Mouse (Mus musculus): ENCODE measurements around the gene Atp6v1c2. TPM values are rescaled to one million over a fixed set of nuclear protein-coding genes. Genes with fewer than 3 reads are reported as not detected.

Atp6v1c2 gene
- polyA plus RNA-seq, 1 experiment from 2014 or later: 0.12 TPM

GRCm38 (mm10) chr12:17358981-17359380 is 29.8 kb upstream of the Atp6v1c2 start:
- Histone ChIP-seq H3K9ac (no peak overlapping the region), H3K4me3 (no peak overlapping the region), H3K27ac (no peak overlapping the region), H3K9me3 (replicated peaks) (no peaks in the 10 kb centered on the region), H3K4me1 (no peaks in the 10 kb centered on the region), H3K4me2 (no peak overlapping the region), H3K36me3 (peaks cover 92% of the 10 kb centered on the region), H3K27me3 (replicated peaks) (no peaks in the 10 kb centered on the region)
- ATAC-seq: no peak
- WGBS (ENCODE audit: insufficient replicate concordance): 82% methylated on average over 9 of the region's 9 CpGs

- no peaks in the 10 kb centered on the region for H3K9me3 ChIP-seq (replicated peaks)
- H3K27ac ChIP-seq: no peak overlapping the region
- H3K4me3 ChIP-seq: no peak overlapping the region
- no peak overlapping the region for H3K4me2 ChIP-seq
- H3K4me1 ChIP-seq: no peaks in the 10 kb centered on the region
- H3K27me3 ChIP-seq (replicated peaks): no peaks in the 10 kb centered on the region
- 83% methylated on average over 5 of the region's 5 CpGs for WGBS (ENCODE audit: insufficient replicate concordance)
- peaks cover 92% of the 10 kb centered on the region for H3K36me3 ChIP-seq
- no peak for ATAC-seq
- no peak overlapping the region for H3K9ac ChIP-seq
These were observed 28.6 kb upstream of the Atp6v1c2 start for GRCm38 (mm10) chr12:17357795-17358194.

- 84% methylated on average over 4 of the region's 4 CpGs for WGBS (ENCODE audit: insufficient replicate concordance)
- no peaks in the 10 kb centered on the region for H3K27me3 ChIP-seq (replicated peaks)
These were observed 27.7 kb upstream of the Atp6v1c2 start for GRCm38 (mm10) chr12:17356853-17357252.

GRCm38 (mm10) chr12:17350106-17350505 is 20.9 kb upstream of the Atp6v1c2 start:
- H3K27me3 ChIP-seq (replicated peaks): no peaks in the 10 kb centered on the region
- no peak overlapping the region for H3K4me3 ChIP-seq
- no peaks in the 10 kb centered on the region for H3K9me3 ChIP-seq (replicated peaks)
- no peak overlapping the region for H3K9ac ChIP-seq
- H3K27ac ChIP-seq: no peak overlapping the region
- no peak for ATAC-seq
- peaks cover 19% of the 10 kb centered on the region for H3K4me1 ChIP-seq
- peak overlapping the region; percentile 73; the same call in 1 of the 2 replicates for H3K4me2 ChIP-seq
- H3K36me3 ChIP-seq: peaks cover 48% of the 10 kb centered on the region

More at GRCm38 (mm10) chr12:17356853-17357252, 27.7 kb upstream of the Atp6v1c2 start:
- H3K36me3 ChIP-seq: peaks cover 92% of the 10 kb centered on the region
- no peak for ATAC-seq
- no peak overlapping the region for H3K4me3 ChIP-seq
- H3K9ac ChIP-seq: no peak overlapping the region
- no peaks in the 10 kb centered on the region for H3K4me1 ChIP-seq
- no peak overlapping the region for H3K27ac ChIP-seq
- no peak overlapping the region for H3K4me2 ChIP-seq
- no peaks in the 10 kb centered on the region for H3K9me3 ChIP-seq (replicated peaks)

GRCm38 (mm10) chr12:17348048-17349036 is 19.2 kb upstream of the Atp6v1c2 start, which contains the start of gene Nol10:
Nol10 (plus strand) TSS chr12:17348458.
- Histone ChIP-seq H3K4me1 (peaks cover 19% of the 10 kb centered on the region), H3K9me3 (replicated peaks) (no peaks in the 10 kb centered on the region), H3K27me3 (replicated peaks) (peaks cover 6% of the 10 kb centered on the region; the same call in 1 of the 2 replicates), H3K27ac (peak within 1 kb of the TSS; percentile 55), H3K4me3 (peak within 1 kb of the TSS; percentile 91), H3K36me3 (peaks cover 31% of the 10 kb centered on the region), H3K9ac (peak within 1 kb of the TSS; percentile 79), H3K4me2 (peak within 1 kb of the TSS; percentile 73)
- ATAC-seq: peak; percentile 92
- under 1% methylated on average over 42 of the region's 42 CpGs for WGBS (ENCODE audit: insufficient replicate concordance)

- ATAC-seq: peak; percentile 66
These were observed 18.3 kb upstream of the Atp6v1c2 start for GRCm38 (mm10) chr12:17347327-17348047.

DNA sequence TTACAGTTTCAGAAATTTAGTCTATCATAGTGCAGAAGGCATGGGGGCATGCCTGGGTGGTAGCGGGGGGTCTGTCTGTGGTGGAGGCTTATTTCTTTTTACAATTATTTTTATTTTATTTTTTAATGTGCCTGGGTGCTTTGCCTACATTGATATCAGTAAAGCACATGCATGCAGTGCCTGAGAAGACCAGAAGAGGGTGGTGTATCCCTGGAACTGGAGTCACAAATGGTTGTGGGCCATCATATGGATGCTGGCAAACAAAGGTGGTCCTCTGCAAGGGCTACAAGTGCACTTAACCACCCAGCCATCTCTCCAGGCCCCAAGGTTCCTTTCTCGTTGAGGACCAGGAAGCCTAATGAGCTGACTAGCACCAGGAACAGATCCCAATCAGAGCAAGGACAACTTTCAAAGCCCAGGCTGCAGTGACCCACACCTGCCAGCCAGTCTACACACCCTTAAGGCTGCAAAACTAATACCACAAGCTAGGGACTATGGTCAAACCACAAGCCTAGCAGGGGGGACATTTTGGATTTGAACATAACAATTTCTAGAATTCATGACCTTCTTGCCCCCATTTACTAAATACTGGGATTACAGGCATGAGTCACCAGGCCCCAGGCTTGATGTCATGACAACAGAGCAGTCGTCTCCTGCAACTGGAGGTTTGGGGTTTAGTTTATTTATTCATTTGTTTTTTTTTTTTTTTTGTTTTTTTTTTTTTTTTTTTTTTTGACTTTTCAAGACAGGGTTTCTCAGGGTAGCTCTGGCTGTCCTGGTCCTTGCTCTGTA is 10.2 kb upstream of the Atp6v1c2 start:
- no peak overlapping the region for H3K4me2 ChIP-seq
- peaks cover 5% of the 10 kb centered on the region; the same call in 1 of the 2 replicates for H3K27me3 ChIP-seq (replicated peaks)
- no peak overlapping the region for H3K9ac ChIP-seq
- no peaks in the 10 kb centered on the region for H3K4me1 ChIP-seq
- H3K36me3 ChIP-seq: no peaks in the 10 kb centered on the region
- 54% methylated on average over 3 of the region's 3 CpGs for WGBS (ENCODE audit: insufficient replicate concordance)
- ATAC-seq: no peak
- no peak overlapping the region for H3K4me3 ChIP-seq
- no peak overlapping the region for H3K27ac ChIP-seq
- no peaks in the 10 kb centered on the region for H3K9me3 ChIP-seq (replicated peaks)

More at GRCm38 (mm10) chr12:17347327-17348047, 18.3 kb upstream of the Atp6v1c2 start:
- peak overlapping the region; percentile 73 for H3K4me2 ChIP-seq
- H3K4me3 ChIP-seq: peak overlapping the region; percentile 91
- 34% methylated on average over 11 of the region's 11 CpGs for WGBS (ENCODE audit: insufficient replicate concordance)
- peak overlapping the region; percentile 79 for H3K9ac ChIP-seq
- H3K9me3 ChIP-seq (replicated peaks): no peaks in the 10 kb centered on the region
- peak overlapping the region; percentile 55 for H3K27ac ChIP-seq
- H3K27me3 ChIP-seq (replicated peaks): peaks cover 6% of the 10 kb centered on the region; the same call in 1 of the 2 replicates
- peaks cover 19% of the 10 kb centered on the region for H3K4me1 ChIP-seq
- H3K36me3 ChIP-seq: peaks cover 22% of the 10 kb centered on the region

DNA sequence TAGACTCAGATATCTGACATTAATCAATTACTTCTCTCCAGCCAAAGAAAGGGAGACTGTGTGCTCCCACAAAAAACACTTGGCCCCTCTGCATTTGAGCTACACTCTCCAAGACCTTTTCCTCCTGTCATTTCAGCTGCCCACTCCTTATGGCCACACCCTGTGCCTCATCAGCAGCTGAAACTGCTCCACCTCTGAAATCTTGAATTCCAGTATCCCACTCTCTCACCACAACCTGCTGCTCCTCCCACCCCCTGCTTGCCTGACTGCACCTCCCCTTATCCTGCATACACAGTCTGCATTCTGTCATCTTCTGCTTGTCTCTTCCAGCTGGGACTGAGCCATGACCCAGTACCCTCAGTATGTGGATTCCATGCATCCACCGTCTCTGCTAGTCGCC is 9.2 kb upstream of the Atp6v1c2 start:
- H3K9ac ChIP-seq: no peak overlapping the region
- 59% methylated on average over 2 of the region's 2 CpGs for WGBS (ENCODE audit: insufficient replicate concordance)

DNA sequence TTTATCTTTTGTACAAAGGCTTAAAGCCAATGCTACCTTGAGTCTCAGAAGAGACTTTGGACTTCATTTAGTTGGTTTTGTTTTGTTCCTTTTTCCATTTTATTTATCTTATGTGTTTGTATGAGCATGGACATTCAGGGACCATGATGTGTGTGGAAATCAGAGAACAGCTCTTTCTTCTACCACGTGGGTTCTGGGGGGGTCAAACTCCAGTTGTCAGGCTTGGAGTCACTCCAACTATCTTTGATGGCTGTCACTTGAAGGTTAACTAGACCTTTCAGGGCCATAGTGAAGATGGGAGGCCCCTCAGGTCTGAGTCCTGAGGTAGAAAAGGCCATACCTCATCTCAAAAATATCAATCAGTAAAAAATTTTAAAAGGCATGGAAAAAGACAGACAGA is 4.3 kb upstream of the Atp6v1c2 start:
- ATAC-seq: no peak
- H3K4me1 ChIP-seq: no peaks in the 10 kb centered on the region
- no peak overlapping the region for H3K27ac ChIP-seq
- H3K9ac ChIP-seq: no peak overlapping the region
- H3K36me3 ChIP-seq: no peaks in the 10 kb centered on the region
- 17% methylated on average over 1 of the region's 1 CpGs for WGBS (ENCODE audit: insufficient replicate concordance)
- no peak overlapping the region for H3K4me3 ChIP-seq
- no peak overlapping the region for H3K4me2 ChIP-seq
- H3K27me3 ChIP-seq (replicated peaks): peaks cover 9% of the 10 kb centered on the region
- no peaks in the 10 kb centered on the region for H3K9me3 ChIP-seq (replicated peaks)

More for the DNA sequence above, 9.2 kb upstream of the Atp6v1c2 start:
- no peaks in the 10 kb centered on the region for H3K27me3 ChIP-seq (replicated peaks)
- H3K4me3 ChIP-seq: no peak overlapping the region
- H3K36me3 ChIP-seq: no peaks in the 10 kb centered on the region
- no peaks in the 10 kb centered on the region for H3K9me3 ChIP-seq (replicated peaks)
- H3K4me1 ChIP-seq: no peaks in the 10 kb centered on the region
- ATAC-seq: no peak
- no peak overlapping the region for H3K27ac ChIP-seq
- no peak overlapping the region for H3K4me2 ChIP-seq

DNA sequence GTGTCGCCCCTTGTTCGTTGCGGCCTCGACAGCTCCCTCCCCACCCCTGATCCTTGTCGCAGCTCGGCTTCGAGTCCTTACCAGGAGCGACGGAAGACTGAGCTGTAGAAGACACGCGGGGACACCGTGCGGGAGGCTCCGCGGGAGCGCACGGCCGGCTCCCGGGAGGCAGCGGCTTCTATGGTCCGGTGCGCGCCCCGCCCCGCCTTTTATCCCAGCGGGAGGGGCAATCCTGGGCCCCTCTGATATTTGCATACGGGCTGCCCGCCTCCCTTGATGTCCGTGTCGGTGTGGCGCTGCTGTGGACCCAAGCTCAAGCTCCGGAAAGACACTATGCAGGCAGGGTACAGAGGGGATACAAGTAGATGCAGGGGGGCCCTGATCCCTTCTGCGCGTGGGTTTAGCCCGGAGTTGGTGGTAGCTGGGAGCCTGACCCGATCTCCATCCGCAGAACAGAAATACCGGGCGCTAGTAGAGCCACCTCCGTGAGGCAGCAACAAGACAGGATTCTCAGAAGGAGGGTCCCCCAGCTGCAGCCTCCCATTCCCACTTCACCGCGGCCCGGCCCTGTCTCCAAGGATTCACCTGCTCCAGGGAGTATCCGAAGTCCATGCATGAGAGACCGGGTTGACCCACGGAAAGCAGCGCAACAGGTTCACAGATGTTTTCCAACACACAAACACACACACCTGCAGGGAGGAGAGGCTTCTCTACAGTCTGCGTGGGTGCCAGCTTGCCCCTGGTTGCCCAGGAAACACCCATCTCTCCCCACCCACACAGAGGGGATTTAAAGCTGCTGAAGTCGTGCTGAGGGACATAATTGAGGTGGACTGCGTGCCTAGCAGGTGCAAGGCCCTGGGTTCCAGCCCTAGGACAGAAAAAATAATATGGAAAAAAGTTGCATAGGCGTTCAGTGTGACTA is 4.3 kb downstream of the Atp6v1c2 start:
- H3K4me1 ChIP-seq: peaks cover 7% of the 10 kb centered on the region; the same call in 1 of the 2 replicates
- H3K9ac ChIP-seq: peak overlapping the region; percentile 7; the same call in 1 of the 2 replicates
- no peak for ATAC-seq
- H3K9me3 ChIP-seq (replicated peaks): no peaks in the 10 kb centered on the region
- peaks cover 60% of the 10 kb centered on the region for H3K27me3 ChIP-seq (replicated peaks)
- no peak overlapping the region for H3K27ac ChIP-seq
- H3K4me3 ChIP-seq: peak overlapping the region; percentile 44
- peak overlapping the region; percentile 67 for H3K4me2 ChIP-seq
- no peaks in the 10 kb centered on the region for H3K36me3 ChIP-seq
- 5% methylated on average over 51 of the region's 51 CpGs for WGBS (ENCODE audit: insufficient replicate concordance)

Measured in liver, embryonic 12.5 days (tissue).